Mouse (Mus musculus): ENCODE measurements at regions not wholly inside any gene's neighbourhood (a gene's known extent, or its start where the extent isn't known, plus 50 kb on each side); places are given as distances from the start of the nearest gene placed in this dataset.
"Not testable (repeated sequence)": the region's sequence is repeated elsewhere in the genome, so short reads cannot be mapped to it uniquely, and the experiment has no call there.

DNA sequence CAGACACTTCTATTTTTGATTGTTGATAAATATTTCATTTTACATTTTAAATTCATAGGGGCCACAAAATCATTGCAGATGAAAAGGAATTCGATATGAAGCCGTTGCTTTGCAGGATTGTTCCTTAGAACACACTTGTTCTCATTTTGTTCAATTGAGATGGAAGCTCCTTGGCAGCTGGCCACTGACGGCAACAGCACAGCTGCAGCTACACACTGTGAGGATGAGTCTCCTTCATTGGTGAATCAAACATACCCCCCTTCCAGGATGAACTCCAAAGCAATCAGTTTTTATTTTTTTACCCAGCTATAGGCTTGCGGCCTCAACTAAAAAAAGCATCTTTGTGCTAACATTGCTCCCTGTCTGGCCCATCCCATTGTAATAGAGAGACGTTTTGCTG is 475.1 kb downstream of the Tbl1xr1 start:
- DNase-seq (ENCODE audit: low spot score in 2 of 2), result peak; percentile 1 to 23

DNA sequence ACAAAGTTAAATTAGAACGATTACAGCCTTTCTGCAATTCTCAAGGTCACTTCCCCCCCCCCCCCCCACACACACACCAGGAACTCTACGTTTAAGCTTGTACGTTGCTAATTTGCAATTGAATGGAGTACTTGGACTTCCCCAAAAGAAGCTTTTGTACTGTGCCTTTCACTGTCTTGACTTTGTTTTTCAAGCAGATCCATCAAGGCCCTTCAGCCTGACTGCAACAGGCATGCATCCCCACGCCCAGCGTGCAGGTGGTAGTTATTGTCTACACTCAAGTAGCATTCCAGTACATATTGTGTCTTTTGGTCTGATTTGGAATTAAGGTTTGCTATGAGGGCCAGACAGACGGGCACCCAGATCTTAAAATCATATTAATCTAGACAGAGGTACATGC is 483.1 kb downstream of the Tbl1xr1 start:
- no peak for DNase-seq (ENCODE audit: low spot score in 2 of 2)

DNA sequence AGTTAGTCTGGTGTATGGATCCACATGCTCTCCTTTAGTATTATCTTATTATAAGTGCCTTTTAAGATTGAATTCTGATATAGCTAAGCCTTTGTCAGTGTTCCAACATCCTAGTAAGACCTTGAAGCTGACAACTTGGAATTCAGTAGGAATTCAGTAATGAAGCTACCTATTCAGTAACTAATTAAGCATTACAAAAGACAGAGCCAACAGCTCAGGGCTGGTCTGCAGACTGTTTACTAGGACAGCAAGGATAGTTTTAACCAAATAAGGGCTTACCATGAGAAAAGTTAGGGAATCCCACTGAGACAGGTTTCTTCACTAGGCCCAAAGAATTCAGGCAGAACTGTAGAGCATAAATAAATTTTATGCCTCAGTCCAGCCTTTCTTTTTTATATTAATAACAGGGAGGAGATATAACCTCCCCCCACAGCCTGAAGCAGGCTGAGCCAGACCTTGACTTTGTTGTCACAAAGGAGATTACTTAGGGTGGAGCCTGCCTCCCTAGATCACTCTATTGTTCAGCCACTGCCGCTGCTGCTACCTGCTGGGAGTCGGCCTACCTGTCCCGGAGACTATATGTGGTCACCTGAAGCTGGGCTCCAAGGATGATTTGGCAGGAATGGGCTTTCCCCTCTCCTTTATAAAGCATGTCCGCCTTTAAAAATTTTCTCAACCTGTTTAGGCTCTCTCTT is 484.2 kb downstream of the Tbl1xr1 start:
- DNase-seq (ENCODE audit: low spot score in 2 of 2), result not testable (repeated sequence)

All from cerebellum, postnatal 4 days (tissue).